Mouse (Mus musculus): ENCODE measurements around the gene Foxp1. TPM values are rescaled to one million over a fixed set of nuclear protein-coding genes. Genes with fewer than 3 reads are reported as not detected.

Gene Foxp1
- total RNA-seq, 2 experiments from 2014 or later = 39.0 to 40.6 TPM

DNA sequence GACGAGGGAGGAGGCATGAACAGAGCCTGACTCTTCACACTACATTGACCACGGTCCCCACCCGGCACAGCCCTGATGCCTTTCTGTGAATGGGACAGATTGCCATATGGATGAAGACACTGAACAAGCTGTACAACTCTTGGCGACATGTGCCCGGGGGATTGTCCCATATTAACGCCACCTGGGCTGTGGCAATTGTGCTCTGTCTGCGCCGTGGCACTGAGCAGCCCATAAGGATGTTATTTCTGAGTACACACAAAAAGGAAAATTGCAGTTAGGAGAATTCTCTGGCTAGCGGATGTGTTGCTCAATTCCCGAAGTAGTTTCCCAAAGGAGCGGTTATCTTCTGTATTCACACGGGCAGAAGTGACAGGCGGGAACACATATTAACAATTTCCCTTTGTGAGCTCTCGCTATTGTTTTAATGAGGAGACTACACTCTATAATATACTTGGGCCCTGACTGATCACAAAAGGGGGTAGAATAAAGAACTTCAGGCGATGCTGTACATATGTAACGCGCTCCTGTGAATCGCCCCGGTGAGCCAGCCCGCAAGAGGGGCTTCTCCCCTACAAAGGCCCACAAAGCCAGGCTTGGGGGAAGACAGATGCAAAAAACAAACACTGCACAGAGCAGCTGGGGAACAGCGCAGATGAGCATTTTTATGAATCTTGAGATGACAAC is 528.3 kb downstream of the Foxp1 start:
- DNase-seq = no peak

DNA sequence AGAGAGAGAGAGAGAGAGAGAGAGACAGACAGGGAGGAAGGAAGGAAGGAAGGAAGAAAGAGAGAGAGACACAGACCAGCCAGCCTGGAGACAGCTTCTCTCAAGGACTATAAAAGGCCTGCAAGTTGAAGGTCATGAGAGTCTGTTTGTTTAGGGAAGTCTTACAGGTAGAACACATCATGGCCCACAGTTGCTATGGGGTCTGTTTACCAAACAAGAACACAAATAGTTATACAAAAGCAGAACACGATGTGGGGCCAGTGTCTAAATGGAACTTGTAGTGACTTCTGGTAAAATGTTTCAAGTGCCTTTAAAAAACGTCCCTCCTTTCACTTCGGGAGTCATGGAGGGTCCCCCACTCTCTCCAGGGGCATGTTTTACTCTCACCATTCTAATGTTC is 529.3 kb downstream of the Foxp1 start:
- DNase-seq = no peak

DNA sequence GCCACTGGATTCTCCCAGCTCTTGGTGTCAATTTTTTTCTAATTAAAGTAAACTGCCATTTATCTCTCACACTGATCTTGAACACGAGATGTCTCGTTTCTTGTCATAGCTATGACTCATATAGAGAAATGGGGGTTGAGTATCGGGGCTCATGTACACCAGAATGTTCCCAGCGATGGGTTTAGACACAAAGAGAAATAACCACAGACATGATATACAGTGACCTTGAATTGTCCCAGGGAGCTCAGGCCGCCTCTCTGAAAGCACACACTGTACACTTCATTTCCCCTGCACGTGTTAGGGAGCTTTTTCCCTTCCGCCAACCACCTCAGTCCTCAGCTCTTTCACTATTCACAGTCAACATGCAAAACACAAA is 529.8 kb downstream of the Foxp1 start:
- peak; percentile 13 to 44 for DNase-seq

DNA sequence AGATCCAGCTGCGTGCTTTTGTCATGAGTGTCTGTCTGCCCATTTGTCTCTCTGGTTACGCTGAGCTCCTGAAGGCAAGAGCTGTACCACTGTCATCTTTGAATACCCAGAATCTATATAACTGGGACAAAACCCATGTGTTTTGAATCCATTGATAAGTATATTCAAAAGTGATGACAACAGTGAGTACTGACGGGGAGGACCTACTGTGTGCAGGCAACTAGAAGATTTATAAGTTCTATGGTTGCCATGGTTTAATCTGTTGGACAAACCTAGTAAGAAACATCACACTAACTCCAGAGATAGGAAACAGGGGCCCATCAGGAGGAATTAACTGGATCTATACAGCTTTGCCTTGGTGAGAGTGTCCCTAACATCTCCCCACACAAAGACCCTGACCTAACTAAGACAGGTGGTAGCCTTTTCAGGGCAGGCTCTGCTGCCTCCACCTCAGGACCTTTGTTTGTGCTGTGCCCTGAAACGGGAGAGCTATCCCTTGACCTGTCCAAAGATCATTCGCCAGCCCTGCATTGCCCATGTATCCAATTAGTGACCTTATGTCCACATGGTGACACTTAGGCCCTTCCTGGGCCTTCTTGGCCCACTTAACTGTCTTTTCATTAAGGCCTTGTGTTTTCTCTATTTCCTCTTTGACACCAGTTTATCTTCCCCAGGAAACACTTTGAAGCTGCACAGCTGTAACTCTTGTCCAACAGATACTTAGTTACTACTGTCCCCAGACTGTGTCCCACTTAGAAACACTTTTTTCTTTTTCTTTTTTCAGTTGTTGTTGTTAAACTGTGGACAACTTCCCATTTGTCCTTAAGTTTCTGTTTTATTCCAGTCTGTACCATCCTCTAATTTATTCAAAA is 530.4 kb downstream of the Foxp1 start:
- no peak for DNase-seq

DNA sequence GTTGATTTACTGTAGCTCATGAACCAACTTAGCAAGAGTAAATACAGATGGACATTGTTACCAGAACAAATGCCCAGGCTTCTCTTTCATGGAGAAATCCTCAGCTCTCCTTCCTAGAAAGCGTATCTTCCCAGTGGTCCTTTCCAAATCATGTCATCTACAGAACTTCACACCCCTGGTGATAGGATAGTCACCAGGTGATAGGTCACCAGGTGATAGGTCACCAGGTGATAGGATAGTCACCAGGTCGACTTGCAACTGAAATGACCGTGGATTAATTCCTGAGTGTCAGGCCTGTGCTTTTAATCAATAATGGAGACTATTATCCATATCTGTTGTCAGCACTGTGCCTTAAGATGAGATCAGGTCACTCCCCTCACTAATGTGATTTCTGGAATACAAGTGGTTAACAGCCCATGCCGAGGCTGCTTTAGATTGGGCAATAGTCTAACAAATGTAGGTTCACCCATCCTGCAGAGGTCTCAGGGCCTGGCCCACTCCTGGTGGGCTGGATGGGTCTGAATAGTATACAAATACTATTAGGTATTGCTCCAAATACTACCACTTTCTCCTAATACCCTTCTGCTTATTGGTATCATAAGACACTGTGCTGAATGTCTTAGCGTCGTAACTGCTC is 534.9 kb downstream of the Foxp1 start:
- DNase-seq = no peak

DNA sequence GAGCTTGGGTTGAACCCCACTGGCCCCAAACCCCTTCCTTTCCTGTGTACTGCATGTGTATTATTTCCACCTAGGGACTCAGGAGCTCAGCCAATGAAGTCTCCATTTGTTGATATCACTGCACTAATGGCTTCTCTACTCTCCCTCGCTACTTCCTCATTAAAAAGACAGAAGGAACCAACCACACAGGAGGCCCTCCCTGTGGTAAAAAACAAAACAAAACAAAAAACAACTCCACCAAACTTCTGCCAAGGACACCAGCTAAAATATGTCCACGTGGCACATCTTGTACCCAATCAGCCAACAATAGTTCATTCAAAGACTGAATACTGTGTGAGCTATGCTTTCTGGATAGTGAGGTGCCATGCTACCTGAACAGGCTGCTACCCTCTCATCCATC is 537.1 kb downstream of the Foxp1 start:
- no peak for DNase-seq

DNA sequence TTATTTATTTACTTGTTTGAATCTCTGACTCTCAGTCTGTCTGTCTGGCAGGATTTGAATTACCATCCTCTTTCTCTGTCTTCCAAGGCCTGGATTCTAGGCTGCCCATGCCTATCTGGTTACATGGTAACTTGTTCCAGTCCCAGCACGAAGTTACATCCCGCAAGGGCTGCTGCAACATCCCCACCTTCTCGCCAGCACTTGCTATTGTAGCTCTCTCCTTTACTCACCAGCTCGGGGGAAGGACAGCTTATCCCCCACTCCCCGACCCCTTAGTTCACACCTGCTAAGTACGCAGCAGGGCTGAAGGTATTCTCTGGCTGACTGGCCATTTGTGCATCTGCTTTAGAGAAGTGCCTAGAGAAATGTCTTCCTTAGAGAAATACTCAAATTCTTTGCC is 537.9 kb downstream of the Foxp1 start:
- no peak for DNase-seq

DNA sequence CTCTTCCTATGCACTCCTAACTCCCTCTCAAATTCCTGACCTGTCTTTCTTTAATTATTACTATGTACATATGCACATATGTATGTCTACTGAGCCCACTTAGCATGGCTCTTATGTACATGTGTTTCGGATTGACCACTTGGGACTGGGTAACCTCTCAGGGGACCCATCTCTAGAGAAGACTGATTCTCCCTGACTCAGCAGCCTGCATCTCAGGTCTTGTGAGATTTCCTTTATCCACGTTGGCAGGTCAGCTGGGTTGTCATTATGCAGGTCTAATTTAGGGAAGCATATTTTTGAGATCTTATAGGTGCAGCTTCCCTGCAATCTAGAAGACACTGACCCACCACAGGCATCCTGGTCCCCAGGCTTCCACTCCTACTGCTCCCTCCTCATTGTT is 538.5 kb downstream of the Foxp1 start:
- no peak for DNase-seq

DNA sequence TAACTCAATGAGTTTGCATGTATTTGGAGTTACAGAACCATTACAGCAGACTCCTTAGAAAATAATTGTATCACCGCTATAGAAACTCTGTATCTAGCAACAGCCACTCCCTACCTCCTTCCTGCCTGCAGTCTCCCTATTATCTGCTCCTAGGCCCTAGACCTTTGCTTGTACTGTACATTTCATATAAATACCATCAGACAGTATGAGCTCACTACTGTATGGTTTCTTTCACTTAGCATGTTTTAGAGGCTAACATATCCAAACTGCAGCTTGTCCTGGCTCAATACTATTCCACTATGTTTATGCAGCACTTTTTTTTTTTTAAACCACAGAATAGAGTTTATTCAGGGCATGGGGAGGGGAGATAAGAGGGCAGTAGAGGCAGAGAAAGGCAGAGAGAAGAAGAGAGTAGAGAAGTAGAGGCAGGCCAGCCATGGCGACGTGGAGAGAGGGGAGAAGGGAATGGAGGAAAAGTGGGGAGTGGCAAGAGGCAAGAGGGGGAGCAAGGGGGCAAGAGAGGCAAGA is 539.1 kb downstream of the Foxp1 start:
- DNase-seq = no peak

DNA sequence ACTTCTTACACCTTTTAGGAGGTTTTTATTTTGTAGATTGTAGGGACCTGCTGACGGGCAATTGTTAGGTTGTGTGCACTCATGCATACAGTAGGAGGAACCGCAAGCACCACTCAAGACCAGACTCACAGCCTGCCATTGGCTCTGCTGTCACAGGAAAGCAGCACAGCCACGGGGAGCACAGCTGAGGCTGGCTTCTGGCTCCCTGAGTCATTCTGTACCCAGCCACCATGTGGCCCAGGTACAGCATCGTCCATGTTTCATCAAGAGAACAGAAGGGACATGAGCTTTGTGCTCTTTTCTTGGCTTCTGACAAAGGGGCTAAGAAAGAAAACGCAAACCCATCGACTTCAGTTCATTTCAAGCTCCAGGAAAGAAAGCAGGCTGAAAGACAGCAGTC is 541.3 kb downstream of the Foxp1 start:
- DNase-seq = no peak

DNA sequence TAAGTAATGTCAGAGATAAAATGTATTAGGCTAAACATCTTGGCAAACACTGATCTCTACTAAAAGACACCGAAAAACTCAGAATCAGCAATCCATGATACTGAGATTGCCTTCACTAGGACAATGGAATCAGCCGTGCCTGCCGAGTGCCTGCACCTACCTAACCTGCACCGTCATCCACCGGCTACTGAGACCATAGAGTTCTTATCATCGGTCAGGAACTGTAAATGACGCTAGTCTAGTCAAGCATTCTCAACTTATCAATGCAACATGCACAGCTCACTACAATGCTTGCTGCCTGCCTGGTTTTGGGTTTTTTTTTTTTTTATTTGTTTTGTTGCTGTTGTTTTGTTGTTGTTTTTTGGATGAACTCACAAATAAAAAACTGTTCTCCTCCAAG is 542.1 kb downstream of the Foxp1 start:
- no peak for DNase-seq

DNA sequence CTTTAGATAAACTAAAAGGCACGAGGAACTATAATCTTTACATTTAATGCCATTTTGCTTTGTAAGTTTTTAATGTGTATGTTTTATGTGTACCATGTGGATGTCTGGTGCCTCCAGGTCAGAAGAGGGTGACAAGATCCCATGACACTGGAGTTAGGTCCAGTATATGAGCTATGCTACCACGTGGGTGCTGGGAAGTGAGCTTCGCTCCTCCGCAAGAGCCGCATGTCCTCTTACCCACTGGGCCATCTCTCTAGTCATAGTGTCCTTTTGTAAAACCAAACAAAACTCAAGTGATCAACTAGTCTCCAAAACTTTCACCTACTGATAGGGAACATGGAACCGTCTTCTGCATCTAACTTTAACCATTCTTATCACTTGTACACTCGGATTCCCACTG is 542.5 kb downstream of the Foxp1 start:
- DNase-seq = no peak

DNA sequence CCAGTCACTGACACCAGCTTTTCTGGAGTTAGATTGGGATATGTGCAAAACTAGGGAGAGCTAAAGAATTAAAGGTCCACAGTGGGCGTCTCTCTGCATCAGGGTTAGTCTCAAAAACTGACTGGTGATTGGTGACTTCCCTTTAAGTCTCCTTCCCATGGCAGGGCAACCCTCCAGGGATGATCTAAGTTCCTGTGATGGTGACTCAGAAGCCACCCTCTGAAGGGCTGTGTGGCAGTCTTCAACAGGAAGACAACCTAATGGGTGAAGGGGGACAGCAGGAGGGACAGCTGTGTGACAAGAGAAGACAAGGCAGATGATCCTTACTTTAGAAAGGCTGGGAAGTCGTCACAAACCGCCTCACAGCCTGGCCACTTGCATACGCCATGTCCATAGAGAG is 544.7 kb downstream of the Foxp1 start:
- no peak for DNase-seq

DNA sequence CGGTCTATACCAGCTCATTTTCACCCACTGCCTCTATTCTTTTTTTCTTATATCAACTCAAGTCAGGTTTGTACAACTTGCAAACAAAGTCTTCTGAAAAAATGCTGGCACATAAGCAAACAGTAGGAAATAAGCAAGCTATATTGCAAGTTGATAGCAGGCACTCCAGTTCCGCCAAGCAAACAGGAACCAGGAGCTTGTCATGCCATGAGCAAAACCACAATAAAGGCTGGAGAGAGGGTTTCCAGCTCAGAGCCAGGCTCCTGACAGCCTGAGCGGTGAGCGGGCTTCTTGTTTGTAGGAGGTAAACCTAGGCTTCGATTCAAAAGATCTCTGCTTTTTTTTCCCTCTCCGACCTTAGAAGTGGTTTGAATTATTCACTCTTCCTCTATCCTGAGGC is 546.6 kb downstream of the Foxp1 start:
- DNase-seq = no peak

DNA sequence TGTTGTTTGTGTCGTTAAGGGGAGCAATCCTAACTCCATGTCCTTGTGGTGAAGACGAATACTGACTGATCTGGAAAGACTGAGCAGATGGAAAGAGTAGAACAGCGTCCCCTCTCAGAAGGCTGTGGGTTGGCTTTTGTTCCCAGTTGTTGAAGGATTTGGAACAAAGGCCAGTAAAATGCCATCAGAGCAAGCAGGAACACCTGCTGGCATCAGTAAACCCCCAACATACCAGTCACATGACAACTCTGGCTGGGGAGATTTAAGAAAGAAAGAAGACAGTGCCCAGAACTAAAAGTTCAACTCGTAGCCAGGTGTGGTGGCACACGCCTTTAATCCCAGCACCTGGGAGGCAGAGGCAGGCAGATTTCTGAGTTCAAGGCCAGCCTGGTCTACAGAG is 549.1 kb downstream of the Foxp1 start:
- DNase-seq = no peak

DNA sequence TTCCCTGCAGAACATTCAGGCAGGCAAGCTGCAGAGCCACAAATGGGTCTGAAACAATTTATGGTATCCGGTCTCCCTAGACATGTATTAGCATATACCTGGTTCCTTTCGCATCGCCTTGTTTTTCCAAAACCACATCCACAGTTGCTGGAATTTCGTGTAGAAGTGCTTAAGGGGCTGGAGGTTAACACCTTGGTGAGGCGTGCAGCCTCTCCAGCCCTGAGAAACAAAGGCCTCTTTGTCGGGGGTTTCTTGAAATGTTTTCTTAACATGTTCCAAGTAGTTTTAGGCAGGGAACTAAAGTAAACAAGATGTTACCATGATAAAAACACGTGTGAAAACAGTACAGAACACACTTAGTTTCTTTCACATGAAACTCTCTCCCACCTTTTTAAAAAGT is 550.1 kb downstream of the Foxp1 start:
- no peak for DNase-seq

DNA sequence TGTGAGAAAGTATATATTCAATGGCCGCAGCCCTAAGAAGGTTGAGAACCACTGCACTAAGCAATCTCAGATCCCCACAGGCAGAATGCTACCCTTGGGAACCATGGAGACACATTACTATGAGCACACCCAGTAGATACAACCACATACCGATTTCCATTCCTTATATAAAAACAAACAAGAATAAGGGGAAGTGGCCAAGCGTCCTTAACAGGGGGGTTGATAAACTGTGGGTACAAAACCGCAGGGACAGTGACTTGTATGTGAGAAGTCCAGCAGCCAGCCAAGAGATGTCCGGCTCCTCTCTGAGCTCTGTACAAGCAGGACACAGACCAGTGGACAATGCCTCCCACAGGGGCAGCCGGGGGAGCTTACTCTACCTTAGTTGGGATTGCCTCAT is 563.2 kb downstream of the Foxp1 start:
- peak in 1 of 2 experiments; percentile 4 for DNase-seq

DNA sequence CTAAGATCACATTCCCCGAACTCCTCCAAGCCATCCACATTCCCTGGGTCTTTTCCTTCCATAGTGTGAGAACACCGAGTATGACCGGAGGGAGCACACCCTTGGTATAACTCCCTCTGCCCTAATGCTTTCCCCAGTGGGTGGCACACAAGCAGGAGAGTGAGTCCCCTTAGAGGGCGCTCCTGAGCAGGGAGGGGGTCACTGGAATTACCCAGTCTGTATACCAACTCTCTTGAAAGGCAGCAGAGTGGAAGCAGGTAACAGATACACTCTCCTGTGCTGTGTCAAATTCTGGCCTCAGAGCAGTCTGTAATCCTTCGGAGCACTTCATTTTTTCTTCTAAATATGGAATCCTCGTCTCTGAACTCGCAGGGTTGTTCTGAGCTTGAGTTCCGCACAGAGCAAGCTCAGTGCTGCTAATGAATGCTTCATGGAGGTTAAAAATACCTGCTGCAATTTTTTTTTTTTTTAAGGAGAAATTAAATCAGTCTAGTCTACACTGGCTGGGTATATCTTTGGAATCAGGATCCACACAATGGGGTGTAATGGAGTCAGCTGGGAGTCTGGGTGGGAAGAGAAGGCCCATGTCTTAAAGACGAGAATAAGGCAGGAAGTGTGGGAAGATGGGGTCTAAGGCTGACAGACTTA is 565.9 kb downstream of the Foxp1 start:
- DNase-seq = peak; percentile 11 to 29

DNA sequence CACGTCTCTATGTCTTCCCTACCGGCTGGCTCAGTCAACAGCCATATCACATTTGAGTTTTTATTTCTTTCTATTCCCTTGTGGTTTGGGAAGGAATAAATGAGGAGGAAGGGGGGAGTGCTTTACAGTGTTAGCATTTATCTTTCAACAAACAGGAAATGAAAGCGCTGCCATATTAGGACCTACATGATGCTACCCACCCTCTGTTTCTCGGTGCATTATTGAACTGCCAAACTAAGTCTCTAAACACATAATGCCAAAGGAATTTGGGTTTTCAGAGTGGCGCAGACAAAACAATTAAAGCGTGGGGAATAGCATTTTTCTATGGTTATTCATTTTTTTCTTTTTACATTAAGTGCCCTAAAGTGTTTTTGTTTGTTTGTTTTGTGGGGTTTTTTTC is 566.8 kb downstream of the Foxp1 start:
- no peak for DNase-seq

DNA sequence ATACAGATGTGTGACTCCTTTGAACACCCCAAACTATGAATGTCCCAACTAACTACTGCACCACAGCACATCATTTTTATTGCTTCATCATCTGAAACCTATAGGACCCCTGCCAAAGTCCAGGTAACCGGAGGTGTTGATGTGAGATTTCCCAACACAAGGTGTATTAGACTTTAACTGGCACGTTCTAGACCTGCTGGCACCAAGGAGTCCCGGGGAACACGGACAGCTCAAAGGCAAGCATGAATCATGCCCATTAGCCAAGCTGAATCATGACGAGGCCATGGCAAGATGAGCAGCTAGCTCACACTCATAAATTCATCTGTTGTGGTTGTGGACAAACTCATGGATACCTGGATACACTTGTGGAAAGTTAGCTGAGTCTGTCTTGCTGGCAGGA is 568.1 kb downstream of the Foxp1 start:
- peak; percentile 8 to 19 for DNase-seq

DNA sequence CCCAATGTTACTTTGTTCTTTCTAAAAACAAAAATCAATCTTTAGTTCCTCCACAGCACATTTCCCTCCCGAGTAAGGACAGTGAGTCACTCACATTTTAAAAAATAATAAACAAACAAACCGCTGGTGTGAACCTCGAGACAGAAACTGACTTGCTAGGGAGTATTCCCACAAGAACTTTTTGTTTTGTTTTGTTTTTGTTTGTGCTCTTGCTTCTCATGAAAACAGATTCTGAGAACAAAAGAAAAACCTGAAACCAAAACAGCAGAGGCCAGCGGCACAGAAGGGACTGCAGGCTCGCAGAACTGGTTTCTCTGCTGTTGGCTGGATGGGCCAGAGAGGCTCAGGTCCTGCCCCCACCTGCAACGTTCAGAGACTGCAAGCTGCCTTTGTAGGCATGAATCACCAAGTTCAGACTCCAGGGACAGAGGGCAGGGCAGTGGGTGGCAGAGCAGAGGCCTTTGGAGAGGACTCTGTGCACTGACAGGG is 572.8 kb downstream of the Foxp1 start:
- peak; percentile 72 to 74 for DNase-seq

DNA sequence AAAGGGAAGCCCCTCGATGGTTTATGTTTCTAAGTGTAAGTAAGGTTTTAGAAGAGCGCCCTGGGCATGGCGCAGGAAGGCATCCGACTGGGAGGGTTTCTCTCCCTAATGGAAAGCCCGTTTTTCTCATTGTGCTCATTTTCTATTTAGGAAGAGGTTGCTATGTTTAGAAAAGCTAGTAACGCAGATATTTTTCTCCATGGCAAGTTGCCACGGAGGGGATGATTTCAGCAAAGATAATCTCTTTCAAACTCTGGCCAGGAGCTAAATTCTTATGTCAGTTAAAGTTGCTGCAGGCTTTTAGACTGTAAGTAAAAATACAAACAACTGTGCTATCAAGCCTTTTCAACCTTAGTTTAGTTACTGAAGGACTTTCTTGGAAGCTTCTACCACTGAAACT is 573.2 kb downstream of the Foxp1 start:
- DNase-seq = peak; percentile 7 to 41

All from adrenal gland, postnatal 36 days (tissue).